Mouse (Mus musculus) limb, embryonic 11.5 days (tissue): Measurements from ENCODE around the gene Ajap1. TPM values are rescaled to one million over a fixed set of nuclear protein-coding genes. Genes with fewer than 3 reads are reported as not detected.

Source experiments
- ATAC-seq: fragments of 200-750 bp; cut with Nextera tagmentation; 2 replicates; pipeline ENCODE4 v1.8.0; 2017; ENCODE audit warnings: low read depth; ENCODE audit not compliant: insufficient number of reproducible peaks, low FRiP score, low TSS enrichment
- DNase-seq: peaks from one replicate; pipeline ENCODE4 v3.0.0-alpha.2; 2015; ENCODE audit warnings: low spot score
- H3K27ac ChIP-seq: fragments of 300-500 bp; sonication (generic); replicated peaks from 2 replicates; pipeline ENCODE4 v1.5.1; 2014; ENCODE audit warnings: low read depth, mild to moderate bottlenecking, low read length
- H3K27me3 ChIP-seq: fragments of 300-500 bp; sonication (generic); 2 replicates; pipeline ENCODE4 v1.6.1; 2014; ENCODE audit warnings: mild to moderate bottlenecking, low read length, mixed read lengths; ENCODE audit not compliant: control insufficient read depth, insufficient read depth
- H3K36me3 ChIP-seq: fragments of 300-500 bp; sonication (generic); 2 replicates; pipeline ENCODE4 v1.6.1; 2014; ENCODE audit warnings: mild to moderate bottlenecking, low read length, moderate library complexity, mixed read lengths; ENCODE audit not compliant: control insufficient read depth, insufficient read depth
- H3K4me1 ChIP-seq: fragments of 300-500 bp; sonication (generic); 2 replicates; pipeline ENCODE4 v1.6.1; 2014; ENCODE audit warnings: low read length, mixed read lengths; ENCODE audit not compliant: control insufficient read depth, insufficient read depth
- H3K4me2 ChIP-seq: fragments of 300-500 bp; sonication (generic); 2 replicates; pipeline ENCODE4 v1.6.1; 2014; ENCODE audit warnings: low read depth, mild to moderate bottlenecking, moderate library complexity; ENCODE audit not compliant: severe bottlenecking
- H3K4me3 ChIP-seq: fragments of 300-500 bp; sonication (generic); 2 replicates; pipeline ENCODE4 v1.5.1; 2014; ENCODE audit warnings: low read depth, low read length
- H3K9ac ChIP-seq: fragments of 300-500 bp; sonication (generic); 2 replicates; pipeline ENCODE4 v1.6.1; 2014; ENCODE audit warnings: mild to moderate bottlenecking, low read length
- H3K9me3 ChIP-seq: fragments of 300-500 bp; sonication (generic); 2 replicates; pipeline ENCODE4 v1.6.1; 2016; ENCODE audit warnings: low read length; ENCODE audit not compliant: control insufficient read depth
- WGBS: fragments of 180-500 bp; shearing (Covaris S2); extraction: QIAGEN DNeasy Blood & Tissue Kit; methylation state at CpG from one replicate; pipeline ENCODE4 v1.1.7; 2014; 5-methylcytosine and 5-hydroxymethylcytosine counted together
- polyA plus RNA-seq: library from polyadenylated mRNA; unstranded; fragments of >200 nt; fragmentation: Nextera tagmentation; extraction: Ambion mirVana; gene quantifications from 2 replicates; pipeline ENCODE4 v1.2.1, GENCODE M21; 2014

Gene Ajap1
- polyA plus RNA-seq, 1 experiment from 2014 or later, result 0.65 TPM

GRCm38 (mm10) chr4:153473480-153474252, 8.9 kb downstream of the Ajap1 start:
- Histone ChIP-seq H3K4me3 (no peak overlapping the region), H3K9ac (no peak overlapping the region), H3K4me2 (no peak overlapping the region), H3K9me3 (peaks cover 4% of the 10 kb centered on the region; the same call in 1 of the 2 replicates), H3K36me3 (no peaks in the 10 kb centered on the region), H3K27ac (no peak overlapping the region), H3K27me3 (no peaks in the 10 kb centered on the region; the same call in 1 of the 2 replicates), H3K4me1 (no peaks in the 10 kb centered on the region)
- 76% methylated on average over 4 of the region's 4 CpGs for WGBS
- DNase-seq (no peak), ATAC-seq (no peak)

- H3K4me1 ChIP-seq, result no peaks in the 10 kb centered on the region
- WGBS, result 87% methylated on average over 15 of the region's 15 CpGs
- ATAC-seq (no peak), DNase-seq (no peak)
- H3K4me2 ChIP-seq, result no peak overlapping the region
- peaks cover 4% of the 10 kb centered on the region; the same call in 1 of the 2 replicates for H3K9me3 ChIP-seq
- H3K9ac ChIP-seq, result no peak overlapping the region
- H3K36me3 ChIP-seq, result no peaks in the 10 kb centered on the region
- no peak overlapping the region for H3K27ac ChIP-seq
- H3K4me3 ChIP-seq, result no peak overlapping the region
- no peaks in the 10 kb centered on the region for H3K27me3 ChIP-seq
Observed at GRCm38 (mm10) chr4:153469712-153470111, 12.9 kb downstream of the Ajap1 start.

- Histone ChIP-seq H3K36me3 (no peaks in the 10 kb centered on the region), H3K27me3 (no peaks in the 10 kb centered on the region)
- 84% methylated on average over 15 of the region's 15 CpGs for WGBS
Observed at GRCm38 (mm10) chr4:153459934-153460333, 22.7 kb downstream of the Ajap1 start.

GRCm38 (mm10) chr4:153459503-153459902, 23.1 kb downstream of the Ajap1 start:
- no peaks in the 10 kb centered on the region for H3K9me3 ChIP-seq
- DNase-seq, result no peak

More at GRCm38 (mm10) chr4:153459934-153460333, 22.7 kb downstream of the Ajap1 start:
- no peak for ATAC-seq
- Histone ChIP-seq H3K27ac (no peak overlapping the region), H3K4me1 (no peaks in the 10 kb centered on the region), H3K9ac (no peak overlapping the region), H3K9me3 (no peaks in the 10 kb centered on the region), H3K4me3 (no peak overlapping the region), H3K4me2 (no peak overlapping the region)
- DNase-seq, result no peak

GRCm38 (mm10) chr4:153458821-153459220, 23.8 kb downstream of the Ajap1 start:
- no peak overlapping the region for H3K9ac ChIP-seq
- WGBS, result 89% methylated on average over 15 of the region's 15 CpGs
- no peaks in the 10 kb centered on the region for H3K36me3 ChIP-seq
- H3K4me3 ChIP-seq, result no peak overlapping the region
- H3K4me2 ChIP-seq, result no peak overlapping the region
- no peak for ATAC-seq
- DNase-seq, result no peak
- H3K27ac ChIP-seq, result no peak overlapping the region
- no peaks in the 10 kb centered on the region for H3K9me3 ChIP-seq
- no peaks in the 10 kb centered on the region for H3K4me1 ChIP-seq
- no peaks in the 10 kb centered on the region for H3K27me3 ChIP-seq

More at GRCm38 (mm10) chr4:153459503-153459902, 23.1 kb downstream of the Ajap1 start:
- 91% methylated on average over 9 of the region's 9 CpGs for WGBS
- Histone ChIP-seq H3K4me2 (no peak overlapping the region), H3K4me1 (no peaks in the 10 kb centered on the region), H3K27ac (no peak overlapping the region), H3K9ac (no peak overlapping the region), H3K36me3 (no peaks in the 10 kb centered on the region), H3K27me3 (no peaks in the 10 kb centered on the region), H3K4me3 (no peak overlapping the region)
- no peak for ATAC-seq

- Histone ChIP-seq H3K36me3 (no peaks in the 10 kb centered on the region), H3K27ac (no peak overlapping the region), H3K27me3 (no peaks in the 10 kb centered on the region), H3K4me2 (no peak overlapping the region), H3K4me3 (no peak overlapping the region), H3K4me1 (no peaks in the 10 kb centered on the region), H3K9ac (no peak overlapping the region), H3K9me3 (no peaks in the 10 kb centered on the region)
- ATAC-seq, result no peak
- no peak for DNase-seq
- WGBS, result 91% methylated on average over 7 of the region's 7 CpGs
Observed at GRCm38 (mm10) chr4:153453496-153453895, 29.1 kb downstream of the Ajap1 start.

- Histone ChIP-seq H3K9me3 (no peaks in the 10 kb centered on the region), H3K36me3 (no peaks in the 10 kb centered on the region), H3K4me2 (no peak overlapping the region), H3K4me3 (no peak overlapping the region), H3K27ac (no peak overlapping the region), H3K27me3 (no peaks in the 10 kb centered on the region), H3K4me1 (no peaks in the 10 kb centered on the region), H3K9ac (no peak overlapping the region)
- 88% methylated on average over 8 of the region's 8 CpGs for WGBS
- no peak for ATAC-seq
- DNase-seq, result no peak
Observed at GRCm38 (mm10) chr4:153451516-153451915, 31.1 kb downstream of the Ajap1 start.

- no peak for DNase-seq
- H3K9ac ChIP-seq, result no peak overlapping the region
- WGBS, result 83% methylated on average over 10 of the region's 10 CpGs
- H3K4me2 ChIP-seq, result no peak overlapping the region
- H3K27ac ChIP-seq, result no peak overlapping the region
- no peaks in the 10 kb centered on the region for H3K36me3 ChIP-seq
- no peak overlapping the region for H3K4me3 ChIP-seq
- H3K9me3 ChIP-seq, result no peaks in the 10 kb centered on the region
- H3K4me1 ChIP-seq, result no peaks in the 10 kb centered on the region
- no peak for ATAC-seq
- no peaks in the 10 kb centered on the region for H3K27me3 ChIP-seq
Observed at GRCm38 (mm10) chr4:153442522-153442921, 40.1 kb downstream of the Ajap1 start.
